In the genomic region with DNA sequence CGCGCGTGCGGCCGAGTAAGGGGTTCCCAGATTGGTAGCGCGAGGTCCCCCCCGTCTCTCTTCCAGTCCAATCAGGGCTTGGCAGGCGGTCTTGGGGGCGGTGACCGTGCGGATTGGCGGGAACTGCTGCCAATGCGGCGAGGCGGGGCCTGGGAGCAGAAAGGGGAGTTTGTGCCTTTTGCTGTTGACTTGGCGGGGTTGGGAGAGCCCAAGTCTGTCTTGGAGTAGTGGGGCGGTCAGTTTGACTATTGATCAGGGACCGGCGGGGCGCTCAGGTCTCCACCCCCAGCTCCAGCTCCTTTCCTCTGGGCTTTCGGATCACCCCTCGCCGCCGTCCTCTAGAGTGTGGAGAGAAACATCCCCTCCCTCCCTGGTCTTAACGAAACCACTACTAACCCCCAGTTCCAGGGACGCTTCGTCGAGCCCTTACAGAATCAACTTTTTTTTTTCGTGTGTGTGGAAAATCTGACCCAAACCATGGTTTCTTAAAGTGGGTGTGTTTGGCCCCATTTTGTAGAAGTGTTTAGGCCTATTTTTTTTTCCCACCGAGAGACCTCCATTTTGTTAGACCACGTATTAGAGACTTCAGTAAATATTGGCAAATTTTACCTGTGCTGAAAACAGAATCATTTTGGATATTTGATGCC, we compare ENCODE assay signal across 7 mouse cellular contexts. TPM values are rescaled to one million over a fixed set of nuclear protein-coding genes. Genes with fewer than 3 reads are reported as not detected.
DNase-seq lines count a peak whose midpoint lies in the region; ATAC-seq and TF ChIP-seq lines count a peak whose summit lies in the region.

No protein-coding gene starts in this region.

- no peak for TF ChIP-seq POLR2A in kidney, adult 2 months (IDR thresholded peaks at IDR 0.05; ENCODE audit: low read depth, low read length)
- peak; percentile 25; the same call in 1 of the 2 replicates for TF ChIP-seq POLR2A in spleen, adult 2 months (IDR thresholded peaks at IDR 0.05; ENCODE audit: low read depth, low read length)

- H3K9me3 ChIP-seq in embryonic facial prominence, embryonic 12.5 days: no peaks in the 10 kb centered on the region
- H3K9me3 ChIP-seq in limb, embryonic 12.5 days: no peaks in the 10 kb centered on the region
- no peaks in the 10 kb centered on the region for H3K9me3 ChIP-seq in midbrain, embryonic 15.5 days

- ATAC-seq in embryonic facial prominence, embryonic 12.5 days (ENCODE audit: insufficient number of reproducible peaks, insufficient read depth, low FRiP score, low TSS enrichment): peak; percentile 96
- peak; percentile 94 for ATAC-seq in limb, embryonic 12.5 days (ENCODE audit: insufficient number of reproducible peaks, insufficient read depth, low FRiP score, low TSS enrichment, low read depth)
- ATAC-seq in midbrain, embryonic 15.5 days (replicated peaks): peak; percentile 95

- 0 out of 2 replicates have a peak, but pooled peaks cover 2% of the 10 kb centered on the region for H3K4me1 ChIP-seq in embryonic facial prominence, embryonic 12.5 days
- peaks cover 3% of the 10 kb centered on the region; the same call in 1 of the 2 replicates for H3K4me1 ChIP-seq in kidney, adult 2 months (ENCODE audit: control insufficient read depth, insufficient read depth, low read length)
- H3K4me1 ChIP-seq in limb, embryonic 12.5 days (replicated peaks): peaks cover 9% of the 10 kb centered on the region
- peaks cover 23% of the 10 kb centered on the region for H3K4me1 ChIP-seq in midbrain, embryonic 15.5 days
- H3K4me1 ChIP-seq in spleen, adult 2 months (ENCODE audit: control insufficient read depth, insufficient read depth, insufficient read length): no peaks in the 10 kb centered on the region; the same call in 1 of the 2 replicates

- DNase-seq in adrenal gland, postnatal 25 days: peak; percentile 98
- peak; percentile 100 for DNase-seq in heart, adult 11 months
- DNase-seq in kidney, adult 2 months: peak; percentile 99
- peak; percentile 91 to 97 for DNase-seq in spleen, adult 2 months (ENCODE audit: low read depth in 1 of 2, low spot score in 2 of 2)

- H3K36me3 ChIP-seq in embryonic facial prominence, embryonic 12.5 days: no peaks in the 10 kb centered on the region
- no peaks in the 10 kb centered on the region for H3K36me3 ChIP-seq in kidney, adult 2 months (ENCODE audit: control insufficient read depth, insufficient read depth, low read length)
- H3K36me3 ChIP-seq in limb, embryonic 12.5 days: peaks cover 16% of the 10 kb centered on the region
- no peaks in the 10 kb centered on the region for H3K36me3 ChIP-seq in midbrain, embryonic 15.5 days (replicated peaks)
- H3K36me3 ChIP-seq in spleen, adult 2 months (ENCODE audit: control insufficient read depth, insufficient read depth, low read length): peaks cover 1% of the 10 kb centered on the region; the same call in 1 of the 2 replicates

- no peak for TF ChIP-seq CTCF in kidney, adult 2 months (conservative IDR thresholded peaks at IDR 0.05; ENCODE audit: insufficient read depth, insufficient read length, low read depth, low read length)
- TF ChIP-seq CTCF in spleen, adult 2 months (IDR thresholded peaks at IDR 0.05; ENCODE audit: extremely low read depth, insufficient read depth, insufficient read length, insufficient replicate concordance): no peak

- H3K9ac ChIP-seq in embryonic facial prominence, embryonic 12.5 days: peak overlapping the region; percentile 93
- H3K9ac ChIP-seq in limb, embryonic 12.5 days (replicated peaks): peak overlapping the region; percentile 93
- peak overlapping the region; percentile 72 for H3K9ac ChIP-seq in midbrain, embryonic 15.5 days

- H3K4me3 ChIP-seq in embryonic facial prominence, embryonic 12.5 days: peak overlapping the region; percentile 70
- H3K4me3 ChIP-seq in kidney, adult 2 months (ENCODE audit: insufficient read depth, low read depth, low read length): peak overlapping the region; percentile 96
- peak overlapping the region; percentile 77 for H3K4me3 ChIP-seq in limb, embryonic 12.5 days (replicated peaks)
- peak overlapping the region; percentile 80 for H3K4me3 ChIP-seq in midbrain, embryonic 15.5 days
- peak overlapping the region; percentile 84 for H3K4me3 ChIP-seq in spleen, adult 2 months (ENCODE audit: extremely low read depth, insufficient read depth, insufficient read length)

- under 1% methylated on average over 32 of the region's 32 CpGs for WGBS in embryonic facial prominence, embryonic 12.5 days
- under 1% methylated on average over 32 of the region's 32 CpGs for WGBS in kidney, adult 2 months
- WGBS in limb, embryonic 12.5 days: under 1% methylated on average over 32 of the region's 32 CpGs
- WGBS in midbrain, embryonic 15.5 days: 0% methylated on average over 32 of the region's 32 CpGs
- under 1% methylated on average over 32 of the region's 32 CpGs for WGBS in spleen, adult 2 months

- peak overlapping the region; percentile 99 for H3K27ac ChIP-seq in embryonic facial prominence, embryonic 12.5 days
- H3K27ac ChIP-seq in kidney, adult 2 months (ENCODE audit: insufficient read depth, low read depth, low read length): peak overlapping the region; percentile 55; the same call in 1 of the 2 replicates
- peak overlapping the region; percentile 99 for H3K27ac ChIP-seq in limb, embryonic 12.5 days
- H3K27ac ChIP-seq in midbrain, embryonic 15.5 days: peak overlapping the region; percentile 99
- peak overlapping the region; percentile 99 for H3K27ac ChIP-seq in spleen, adult 2 months (ENCODE audit: insufficient read depth, low read length)

- H3K27me3 ChIP-seq in embryonic facial prominence, embryonic 12.5 days: no peaks in the 10 kb centered on the region
- no peaks in the 10 kb centered on the region for H3K27me3 ChIP-seq in kidney, adult 2 months (replicated peaks; ENCODE audit: control insufficient read depth, insufficient read depth, low read length)
- no peaks in the 10 kb centered on the region for H3K27me3 ChIP-seq in limb, embryonic 12.5 days
- H3K27me3 ChIP-seq in midbrain, embryonic 15.5 days (replicated peaks): no peaks in the 10 kb centered on the region
- H3K27me3 ChIP-seq in spleen, adult 2 months (ENCODE audit: control insufficient read depth, insufficient read depth, low read length): no peaks in the 10 kb centered on the region

- H3K4me2 ChIP-seq in embryonic facial prominence, embryonic 12.5 days (replicated peaks): peak overlapping the region; percentile 44
- H3K4me2 ChIP-seq in limb, embryonic 12.5 days: peak overlapping the region; percentile 53
- peak overlapping the region; percentile 54 for H3K4me2 ChIP-seq in midbrain, embryonic 15.5 days

RNA-seq across cellular contexts. Expression of a gene that starts 1.0 kb away (rescaled TPM):
- 213 and 228 TPM in 2 replicates for total RNA-seq in adrenal gland, postnatal 25 days (2021)
- 57.0 and 62.0 TPM in 2 replicates for polyA plus RNA-seq in embryonic facial prominence, embryonic 12.5 days (2016; fragmentation: Nextera tagmentation; extraction: Ambion mirVana)
- 18.4 and 24.5 TPM in 2 replicates for polyA plus RNA-seq in kidney, adult 2 months (2012; rRNA removed)
- polyA plus RNA-seq in limb, embryonic 12.5 days (2016; fragmentation: Nextera tagmentation; extraction: Ambion mirVana): 52.8 and 58.2 TPM in 2 replicates
- 35.4 and 40.9 TPM in 2 replicates for polyA plus RNA-seq in midbrain, embryonic 15.5 days (2015; fragmentation: Nextera tagmentation; extraction: Ambion mirVana)
- 24.3 and 28.2 TPM in 2 replicates for polyA plus RNA-seq in spleen, adult 2 months (2012; rRNA removed)

RNA-seq across cellular contexts. Expression of a gene that starts 18.8 kb away (rescaled TPM):
- 102 and 114 TPM in 2 replicates for total RNA-seq in adrenal gland, postnatal 25 days (2021)
- polyA plus RNA-seq in embryonic facial prominence, embryonic 12.5 days (2016; fragmentation: Nextera tagmentation; extraction: Ambion mirVana): 94.9 and 102 TPM in 2 replicates
- polyA plus RNA-seq in kidney, adult 2 months (2012; rRNA removed): 572 and 575 TPM in 2 replicates
- 99.0 and 103 TPM in 2 replicates for polyA plus RNA-seq in limb, embryonic 12.5 days (2016; fragmentation: Nextera tagmentation; extraction: Ambion mirVana)
- 191 and 193 TPM in 2 replicates for polyA plus RNA-seq in midbrain, embryonic 15.5 days (2015; fragmentation: Nextera tagmentation; extraction: Ambion mirVana)
- polyA plus RNA-seq in spleen, adult 2 months (2012; rRNA removed): 83.1 and 139 TPM in 2 replicates

Comparison
In these comparisons a context has a peak if more than half of its experiments do, and no peak if none do; other contexts are left out.
1. Peak in every context shown above with its lines: DNase-seq, ATAC-seq, H3K4me3 ChIP-seq and H3K27ac ChIP-seq.